Mouse (Mus musculus): ENCODE data around the gene Gm5089.

Gm5089 gene

GRCm38 (mm10) chr14:122426529-122427203, 24.2 kb downstream of the Gm5089 start:
- no peak for DNase-seq (ENCODE audit: low spot score)

- DNase-seq (ENCODE audit: low spot score), result no peak
Observed at GRCm38 (mm10) chr14:122424441-122424840, 26.5 kb downstream of the Gm5089 start.

GRCm38 (mm10) chr14:122416166-122416771, 34.6 kb downstream of the Gm5089 start:
- DNase-seq (ENCODE audit: low spot score), result no peak

- no peak for DNase-seq (ENCODE audit: low spot score)
Observed at GRCm38 (mm10) chr14:122414786-122415185, 36.1 kb downstream of the Gm5089 start.

DNA sequence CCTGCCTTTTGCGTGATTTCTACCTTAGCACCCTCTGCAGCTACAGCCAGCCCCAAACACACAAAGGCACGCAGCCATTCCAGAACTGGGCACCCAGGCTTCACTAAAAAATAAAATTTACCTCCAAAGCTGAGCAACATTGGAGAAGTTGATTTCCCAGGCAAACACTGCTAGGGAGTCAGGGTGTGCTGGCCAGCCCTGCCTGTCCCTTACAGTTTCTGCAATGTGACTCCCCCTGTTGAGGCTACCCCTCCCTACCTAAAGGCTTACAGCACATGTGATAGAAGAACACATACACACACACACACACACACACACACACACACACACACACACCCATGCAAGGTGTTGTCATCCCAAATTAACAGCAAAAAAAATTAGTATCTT, 37.4 kb downstream of the Gm5089 start:
- DNase-seq (ENCODE audit: low spot score), result no peak

DNA sequence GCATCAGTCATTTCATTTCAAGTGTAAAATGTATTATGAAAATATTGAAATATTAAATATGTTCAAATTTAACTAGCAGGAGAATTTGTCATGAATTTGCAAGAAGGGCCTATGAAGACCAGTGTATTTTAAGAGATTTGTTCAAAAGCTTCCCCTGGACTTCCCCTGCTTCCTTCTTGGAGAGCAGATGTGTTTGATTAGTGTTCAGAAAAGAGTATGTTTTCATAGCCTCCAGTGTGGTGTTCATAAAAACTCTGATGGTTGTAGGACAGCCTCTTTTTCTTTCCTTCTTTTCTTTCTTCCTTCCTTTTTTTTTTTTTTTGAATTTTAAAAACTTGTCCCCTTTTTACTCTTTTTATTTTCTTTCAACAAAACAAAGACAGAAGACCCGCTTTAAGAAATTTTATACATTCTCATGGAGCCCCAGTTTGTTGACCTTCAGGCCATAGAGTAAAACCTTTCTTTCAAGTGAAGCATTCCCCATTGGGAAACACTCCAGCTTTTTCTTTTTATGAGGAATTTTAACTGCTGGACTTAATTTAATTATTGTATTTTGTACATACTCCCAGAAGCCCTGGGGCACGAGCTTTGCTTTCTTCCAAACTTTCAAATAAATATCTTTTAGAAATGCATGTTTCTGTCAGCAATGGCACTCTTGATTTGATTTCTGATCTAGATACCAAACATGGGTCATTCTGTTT, 37.9 kb downstream of the Gm5089 start:
- no peak for DNase-seq (ENCODE audit: low spot score)

- no peak for DNase-seq (ENCODE audit: low spot score)
Observed at GRCm38 (mm10) chr14:122406541-122407219, 44.2 kb downstream of the Gm5089 start.

DNA sequence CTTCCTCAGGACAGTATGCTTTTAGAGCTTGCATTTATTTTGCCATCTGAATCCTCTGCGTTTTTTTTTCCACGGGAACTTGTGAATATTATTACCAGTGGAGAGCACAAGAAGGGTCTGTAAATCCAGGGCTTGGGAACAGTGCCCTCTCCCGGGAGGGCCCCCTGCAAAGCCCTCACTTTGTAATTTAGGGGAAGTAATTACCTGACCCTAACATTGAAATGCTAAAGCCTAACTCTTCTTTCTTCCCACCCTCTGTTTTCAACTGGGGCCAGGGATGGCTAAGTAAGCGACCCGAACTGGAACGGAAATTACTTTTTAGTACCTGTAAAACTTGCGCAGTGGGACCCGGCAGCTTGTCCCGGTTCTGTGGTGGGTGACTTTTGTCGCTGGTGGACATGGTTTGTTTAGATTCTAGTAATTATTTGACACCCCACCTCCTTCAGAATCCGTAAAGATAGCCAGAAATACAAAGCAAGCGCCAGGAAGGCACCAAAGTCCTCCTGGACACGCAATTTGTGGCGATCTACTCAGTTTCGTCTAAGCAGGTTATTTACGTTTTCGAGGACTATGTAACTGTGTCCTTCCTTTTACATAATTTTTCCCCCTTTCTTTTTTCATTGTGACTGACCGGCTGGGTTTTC, 44.9 kb downstream of the Gm5089 start:
- DNase-seq (ENCODE audit: low spot score), result no peak

DNA sequence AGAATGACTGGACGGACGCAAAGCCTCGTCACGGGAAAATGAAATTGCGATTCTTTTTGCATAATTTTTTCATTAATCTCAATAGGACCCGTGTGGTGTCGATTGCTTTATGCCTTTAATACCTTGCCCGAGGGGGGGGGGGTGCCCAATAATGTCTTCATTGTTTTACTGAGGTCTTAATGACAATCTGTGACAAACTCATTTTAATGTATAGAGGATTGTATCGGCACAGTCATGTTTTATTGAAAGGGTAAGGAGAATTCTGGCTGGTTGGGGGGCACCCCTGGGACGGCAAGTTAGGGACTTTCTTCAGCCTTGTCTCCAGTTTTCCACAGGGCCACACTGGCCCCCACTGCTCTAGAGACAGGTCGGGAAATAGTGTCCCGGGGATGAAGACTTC, 45.7 kb downstream of the Gm5089 start:
- no peak for DNase-seq (ENCODE audit: low spot score)

DNA sequence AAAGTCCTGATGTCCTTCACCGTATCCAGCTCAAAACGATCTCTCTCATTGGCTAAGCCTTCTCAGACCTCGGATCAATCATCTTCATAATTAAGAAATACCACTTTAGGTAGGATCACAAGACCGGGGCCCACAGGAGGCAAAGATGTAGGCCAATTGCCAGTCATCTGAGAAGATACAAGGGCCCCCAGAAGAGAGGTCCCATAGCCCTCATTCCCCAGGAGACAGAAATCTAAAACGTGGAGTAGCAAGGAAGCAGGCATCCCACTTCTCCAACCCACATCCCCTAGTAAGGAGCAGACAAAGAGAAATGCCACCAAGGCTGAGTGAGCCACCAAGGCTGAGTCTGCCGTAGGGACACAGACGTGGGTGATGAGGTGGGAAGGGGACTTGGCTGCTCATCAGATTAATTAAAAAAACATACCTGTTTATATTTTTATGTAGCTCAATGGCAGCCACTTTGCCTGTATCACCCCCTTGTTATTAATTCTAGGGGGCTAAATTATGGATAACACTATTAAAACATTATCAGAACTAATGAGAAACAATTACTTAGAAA, 46.2 kb downstream of the Gm5089 start:
- no peak for DNase-seq (ENCODE audit: low spot score)

DNA sequence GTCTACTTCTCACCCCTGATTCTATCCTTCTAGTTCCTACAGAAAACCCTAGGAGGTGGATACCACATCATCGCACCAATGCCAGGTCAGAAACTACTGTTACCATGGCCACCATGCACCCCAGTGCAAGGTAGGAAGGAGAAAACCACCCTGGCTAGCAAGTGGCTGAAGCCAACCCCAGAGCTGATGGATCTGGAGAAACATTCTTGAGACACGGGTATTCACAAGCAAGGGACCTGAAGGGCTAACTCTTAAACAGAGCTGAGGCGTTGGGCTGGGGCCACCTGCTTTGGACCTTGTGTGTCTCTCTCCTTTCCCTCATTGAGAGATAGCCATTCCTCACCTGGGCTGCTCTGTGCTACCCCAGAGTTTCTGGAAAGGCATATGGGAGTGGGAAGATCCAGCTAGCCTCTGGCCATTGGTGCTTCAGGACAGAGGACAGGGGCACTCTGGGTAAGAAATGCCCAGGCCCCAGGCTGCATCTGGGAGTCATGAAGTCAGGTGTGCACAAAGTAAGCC, 47.4 kb downstream of the Gm5089 start:
- DNase-seq (ENCODE audit: low spot score), result no peak

DNA sequence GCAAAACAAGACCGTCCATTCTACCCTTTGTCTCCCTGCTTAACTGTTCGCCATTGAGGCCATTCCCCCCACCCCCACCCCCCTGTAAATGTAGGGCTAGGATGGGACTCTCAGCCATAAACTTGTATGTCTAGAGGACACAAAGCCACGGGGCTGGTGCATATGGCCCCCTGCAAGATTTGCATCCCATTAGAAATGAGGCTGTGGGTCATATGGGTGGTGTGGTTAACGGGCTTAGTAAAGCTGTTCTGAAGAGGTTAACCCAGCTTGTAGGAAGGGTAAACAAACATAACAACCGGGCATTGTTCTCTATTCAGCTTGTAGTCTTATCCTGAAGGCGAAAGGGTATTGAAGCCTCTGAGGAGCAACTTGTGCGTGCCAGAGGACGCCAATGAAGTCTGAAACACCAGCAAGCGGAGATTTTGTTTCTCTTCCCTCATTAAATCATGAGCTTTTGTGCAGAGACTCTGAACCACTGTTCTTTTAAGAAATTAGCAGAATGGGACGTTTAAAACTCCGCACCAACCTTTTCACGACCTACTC, 48.1 kb downstream of the Gm5089 start:
- DNase-seq (ENCODE audit: low spot score), result no peak

DNA sequence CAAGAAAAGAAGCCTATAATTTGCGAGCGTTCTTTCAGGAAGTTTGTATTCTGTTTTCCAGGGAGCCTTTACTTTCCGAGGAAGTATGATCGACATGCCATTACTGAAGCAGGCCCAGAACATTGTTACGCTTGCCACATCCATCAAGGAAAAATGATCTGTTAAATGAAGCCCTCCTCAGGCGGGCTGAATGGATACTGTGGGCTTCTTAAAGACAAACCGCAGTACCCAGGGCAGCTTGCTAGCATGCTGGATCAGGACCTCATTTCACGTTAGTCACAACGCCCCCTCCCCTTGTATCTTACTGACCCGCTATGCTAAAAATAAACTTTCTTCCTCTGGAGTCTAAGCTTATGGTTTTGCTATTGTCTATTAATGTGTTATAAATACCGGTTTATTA, 49.0 kb downstream of the Gm5089 start:
- DNase-seq (ENCODE audit: low spot score), result no peak

- no peak for DNase-seq (ENCODE audit: low spot score)
Observed at GRCm38 (mm10) chr14:122399906-122400305, 51.0 kb downstream of the Gm5089 start.

DNA sequence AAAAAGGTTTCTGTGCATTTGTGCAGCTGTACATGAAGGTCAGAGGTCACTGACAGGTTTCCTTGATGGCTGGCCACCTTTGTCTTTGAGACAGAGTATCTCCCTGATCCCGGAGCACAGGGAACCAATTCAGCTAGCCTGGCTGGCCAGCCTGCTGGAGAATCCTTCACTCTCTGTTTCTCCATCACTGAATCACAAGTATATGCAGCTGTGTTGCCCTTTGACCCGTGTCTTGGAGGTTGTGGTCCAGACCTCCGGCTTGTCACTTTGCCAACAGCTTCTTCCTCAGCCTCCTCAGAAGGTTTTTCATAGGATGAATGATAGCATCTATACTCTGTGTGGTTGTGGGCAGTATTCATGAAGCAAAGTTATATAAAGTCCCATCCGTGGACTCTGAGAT, 52.2 kb downstream of the Gm5089 start:
- DNase-seq (ENCODE audit: low spot score), result no peak

GRCm38 (mm10) chr14:122393119-122393518, 57.8 kb downstream of the Gm5089 start:
- DNase-seq (ENCODE audit: low spot score), result no peak

DNA sequence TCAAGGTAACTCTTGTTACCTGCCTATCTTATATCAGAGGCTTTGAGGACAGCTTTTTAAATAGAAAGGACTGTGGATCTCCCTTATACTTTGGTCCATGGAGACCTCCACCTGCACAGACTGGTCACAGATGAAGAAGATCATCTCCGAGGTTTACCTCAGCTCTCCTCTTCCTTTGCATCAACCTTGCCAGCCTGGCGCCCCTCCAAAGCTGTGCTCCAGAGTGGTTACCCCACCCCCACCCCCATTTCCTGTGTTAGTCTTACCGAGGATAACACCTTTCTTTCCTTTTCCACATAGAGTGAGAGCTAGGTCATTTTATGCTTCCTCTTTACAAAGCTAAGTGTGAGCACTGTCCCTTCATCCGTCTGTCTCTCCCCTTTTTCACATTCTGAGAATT, 60.0 kb downstream of the Gm5089 start:
- DNase-seq (ENCODE audit: low spot score), result no peak

- DNase-seq (ENCODE audit: low spot score), result no peak
Observed at GRCm38 (mm10) chr14:122389684-122390370, 61.1 kb downstream of the Gm5089 start.

DNA sequence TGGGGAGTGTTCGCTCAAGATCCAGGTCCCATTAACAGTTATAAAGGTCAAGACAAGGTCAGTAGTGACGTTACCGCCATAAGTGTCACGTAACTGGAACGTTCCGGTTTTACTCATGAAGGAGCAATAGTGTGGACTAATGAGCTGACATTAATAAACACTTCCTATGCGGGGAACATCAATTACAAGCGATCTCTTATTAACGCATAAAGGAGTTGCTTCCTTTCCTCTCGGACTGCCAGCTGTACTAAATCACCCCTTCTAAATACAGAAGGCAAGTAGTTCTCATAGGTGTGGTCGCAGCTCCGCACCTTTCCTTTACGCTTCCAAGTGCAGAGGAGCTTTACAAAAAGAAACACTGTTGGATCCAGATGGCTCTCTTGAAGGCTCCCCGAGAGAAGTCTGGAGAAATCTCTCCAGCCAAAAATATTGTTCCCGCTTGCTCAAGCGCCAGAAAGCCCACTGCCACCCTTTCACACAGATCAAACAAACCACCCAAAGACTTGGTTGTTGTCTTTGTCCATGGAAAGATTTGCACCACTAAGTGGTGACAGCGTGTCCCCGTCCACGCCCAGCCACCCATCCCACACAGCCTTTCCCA, 62.4 kb downstream of the Gm5089 start:
- no peak for DNase-seq (ENCODE audit: low spot score)

DNA sequence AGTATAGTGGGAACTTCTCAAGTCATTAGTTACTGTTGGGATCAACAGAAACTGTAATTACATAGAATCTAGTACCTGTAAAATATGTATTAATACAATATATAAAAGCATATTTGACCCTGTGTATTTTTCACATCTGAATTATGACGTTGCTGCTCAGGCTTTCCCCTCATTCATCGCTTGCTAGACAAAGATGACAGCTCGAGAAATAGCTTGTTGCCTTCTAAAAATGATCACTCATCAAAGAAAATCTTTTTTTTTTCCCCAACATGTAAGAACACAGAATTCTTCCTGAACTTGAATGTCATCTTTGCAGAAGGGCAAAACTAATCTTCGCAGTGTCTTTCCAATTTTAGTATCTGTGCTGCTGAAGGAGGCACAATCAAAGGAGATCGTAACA, 63.1 kb downstream of the Gm5089 start:
- DNase-seq (ENCODE audit: low spot score), result no peak
